Mouse (Mus musculus) WW6 (cell line): ENCODE data around the gene Abcc5.

Source experiments
- DNase-seq: peaks from one replicate; pipeline ENCODE4 v3.0.0-alpha.2; 2013; ENCODE audit warnings: low read depth, low spot score

The Abcc5 gene

GRCm38 (mm10) chr16:20424226-20424663 lies 1.9 kb downstream of the Abcc5 start:
- DNase-seq, result no peak

- no peak for DNase-seq
Observed at GRCm38 (mm10) chr16:20422938-20423730, 3.1 kb downstream of the Abcc5 start.

GRCm38 (mm10) chr16:20418054-20418453 lies 8.1 kb downstream of the Abcc5 start:
- DNase-seq, result no peak

- no peak for DNase-seq
Observed at GRCm38 (mm10) chr16:20416262-20416661, 9.9 kb downstream of the Abcc5 start.

GRCm38 (mm10) chr16:20415804-20416203 lies 10.4 kb downstream of the Abcc5 start:
- DNase-seq, result no peak

GRCm38 (mm10) chr16:20415211-20415610 lies 11.0 kb downstream of the Abcc5 start:
- no peak for DNase-seq

GRCm38 (mm10) chr16:20413870-20414331 lies 12.3 kb downstream of the Abcc5 start:
- DNase-seq, result no peak

GRCm38 (mm10) chr16:20411958-20412570 lies 14.1 kb downstream of the Abcc5 start:
- DNase-seq, result no peak

- no peak for DNase-seq
Observed at GRCm38 (mm10) chr16:20405335-20405734, 20.9 kb downstream of the Abcc5 start.

- DNase-seq, result no peak
Observed at GRCm38 (mm10) chr16:20403327-20403726, 22.9 kb downstream of the Abcc5 start.

- no peak for DNase-seq
Observed at GRCm38 (mm10) chr16:20401592-20401991, 24.6 kb downstream of the Abcc5 start.

- DNase-seq, result no peak
Observed at GRCm38 (mm10) chr16:20400707-20401591, 25.2 kb downstream of the Abcc5 start.

GRCm38 (mm10) chr16:20396851-20397250 lies 29.3 kb downstream of the Abcc5 start:
- DNase-seq, result no peak

- no peak for DNase-seq
Observed at GRCm38 (mm10) chr16:20395216-20395907, 30.8 kb downstream of the Abcc5 start.

GRCm38 (mm10) chr16:20391753-20392152 lies 34.4 kb downstream of the Abcc5 start:
- no peak for DNase-seq

GRCm38 (mm10) chr16:20390233-20390632 lies 36.0 kb downstream of the Abcc5 start:
- peak; percentile 4 for DNase-seq

- DNase-seq, result no peak
Observed at GRCm38 (mm10) chr16:20381031-20381430, 45.2 kb downstream of the Abcc5 start.

- no peak for DNase-seq
Observed at GRCm38 (mm10) chr16:20375341-20375740, 50.9 kb downstream of the Abcc5 start.

GRCm38 (mm10) chr16:20371731-20372130 lies 54.5 kb downstream of the Abcc5 start:
- no peak for DNase-seq

- no peak for DNase-seq
Observed at GRCm38 (mm10) chr16:20368221-20368620, 58.0 kb downstream of the Abcc5 start.

- DNase-seq, result no peak
Observed at GRCm38 (mm10) chr16:20362121-20362520, 64.1 kb downstream of the Abcc5 start.
